Mouse (Mus musculus) embryonic facial prominence, embryonic 15.5 days (tissue): Measurements from ENCODE around the gene Tff2. TPM values are rescaled to one million over a fixed set of nuclear protein-coding genes. Genes with fewer than 3 reads are reported as not detected.

Source experiments
- ATAC-seq: fragments of 200-750 bp; cut with Nextera tagmentation; 2 replicates; pipeline ENCODE4 v1.8.0; 2017; ENCODE audit warnings: low read depth, moderate TSS enrichment; ENCODE audit not compliant: insufficient number of reproducible peaks, low FRiP score, low TSS enrichment
- H3K27ac ChIP-seq: fragments of 300-500 bp; sonication (generic); replicated peaks from 2 replicates; pipeline ENCODE4 v1.5.1; 2015; ENCODE audit warnings: mild to moderate bottlenecking, inconsistent platforms
- H3K27me3 ChIP-seq: fragments of 300-500 bp; sonication (generic); 2 replicates; pipeline ENCODE4 v1.6.1; 2015; ENCODE audit warnings: inconsistent platforms
- H3K36me3 ChIP-seq: fragments of 300-500 bp; sonication (generic); 2 replicates; pipeline ENCODE4 v1.6.1; 2015; ENCODE audit warnings: mild to moderate bottlenecking, inconsistent platforms
- H3K4me1 ChIP-seq: fragments of 300-500 bp; sonication (generic); 2 replicates; pipeline ENCODE4 v1.6.1; 2015; ENCODE audit warnings: inconsistent platforms
- H3K4me2 ChIP-seq: fragments of 300-500 bp; sonication (generic); replicated peaks from 2 replicates; pipeline ENCODE4 v1.6.1; 2015; ENCODE audit warnings: mild to moderate bottlenecking, inconsistent platforms
- H3K4me3 ChIP-seq: fragments of 300-500 bp; sonication (generic); replicated peaks from 2 replicates; pipeline ENCODE4 v1.5.1; 2015; ENCODE audit warnings: mild to moderate bottlenecking, inconsistent platforms
- H3K9ac ChIP-seq: fragments of 300-500 bp; sonication (generic); 2 replicates; pipeline ENCODE4 v1.6.1; 2015; ENCODE audit warnings: inconsistent platforms
- H3K9me3 ChIP-seq: fragments of 300-500 bp; sonication (generic); replicated peaks from 2 replicates; pipeline ENCODE4 v1.6.1; 2016; ENCODE audit warnings: inconsistent platforms
- WGBS: fragments of 180-500 bp; shearing (Covaris S2); methylation state at CpG from one replicate; pipeline ENCODE4 v1.1.7; 2015; 5-methylcytosine and 5-hydroxymethylcytosine counted together
- polyA plus RNA-seq: library from polyadenylated mRNA; unstranded; fragments of >200 nt; fragmentation: Nextera tagmentation; extraction: Ambion mirVana; gene quantifications from 2 replicates; pipeline ENCODE4 v1.2.1, GENCODE M21; 2015

The Tff2 gene
- polyA plus RNA-seq, 1 experiment from 2014 or later: 0.61 TPM

- Histone ChIP-seq H3K4me2 (no peak overlapping the region), H3K27me3 (no peaks in the 10 kb centered on the region), H3K27ac (no peak overlapping the region), H3K4me1 (no peaks in the 10 kb centered on the region), H3K9ac (no peak overlapping the region), H3K4me3 (no peak overlapping the region), H3K36me3 (no peaks in the 10 kb centered on the region), H3K9me3 (no peaks in the 10 kb centered on the region)
- no peak for ATAC-seq
- WGBS: 74% methylated on average over 6 of the region's 6 CpGs
Measured at GRCm38 (mm10) chr17:31134913-31135312, 9.2 kb downstream of the Tff2 start.

GRCm38 (mm10) chr17:31133776-31134175 is 10.3 kb downstream of the Tff2 start:
- no peaks in the 10 kb centered on the region for H3K9me3 ChIP-seq
- H3K36me3 ChIP-seq: no peaks in the 10 kb centered on the region
- no peak overlapping the region for H3K27ac ChIP-seq
- no peak for ATAC-seq
- WGBS: 77% methylated on average over 15 of the region's 15 CpGs
- H3K4me3 ChIP-seq: no peak overlapping the region
- no peaks in the 10 kb centered on the region for H3K4me1 ChIP-seq
- H3K9ac ChIP-seq: no peak overlapping the region
- no peaks in the 10 kb centered on the region for H3K27me3 ChIP-seq
- no peak overlapping the region for H3K4me2 ChIP-seq

- Histone ChIP-seq H3K27me3 (no peaks in the 10 kb centered on the region), H3K27ac (no peak overlapping the region), H3K36me3 (no peaks in the 10 kb centered on the region), H3K4me2 (no peak overlapping the region), H3K4me3 (no peak overlapping the region), H3K9me3 (no peaks in the 10 kb centered on the region), H3K4me1 (no peaks in the 10 kb centered on the region), H3K9ac (no peak overlapping the region)
- ATAC-seq: no peak; the same call in 1 of the 2 replicates
- 73% methylated on average over 10 of the region's 10 CpGs for WGBS
Measured at GRCm38 (mm10) chr17:31131269-31131821, 12.7 kb downstream of the Tff2 start.

DNA sequence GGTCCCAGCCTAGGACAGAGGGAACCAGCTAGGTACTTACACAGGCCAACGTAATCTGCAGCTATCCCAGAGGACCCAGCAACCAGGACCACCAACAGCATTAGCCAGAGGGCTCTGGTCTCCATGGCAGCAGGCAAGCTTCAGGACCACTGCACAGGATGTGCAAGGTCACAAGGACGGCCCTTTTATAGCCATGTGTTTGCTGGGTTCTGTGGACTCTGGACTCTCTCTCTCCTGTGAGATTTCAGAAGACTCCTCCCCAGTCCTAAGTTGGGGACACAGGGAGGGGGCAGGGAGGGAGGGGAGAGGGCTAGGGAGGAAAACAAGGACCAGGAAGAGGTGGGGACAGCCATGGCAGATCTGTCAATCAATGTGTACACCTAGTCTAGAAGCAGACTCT is 14.6 kb downstream of the Tff2 start, which contains the start of gene Tff3:
TSS of gene Tff3 (minus strand) at position 195 of the 400 bp plus-strand sequence.
- WGBS: 13% methylated on average over 2 of the region's 2 CpGs
- H3K9me3 ChIP-seq: no peaks in the 10 kb centered on the region
- H3K27ac ChIP-seq: no peak within 1 kb of the TSS
- H3K4me1 ChIP-seq: no peaks in the 10 kb centered on the region
- ATAC-seq: no peak
- no peaks in the 10 kb centered on the region for H3K27me3 ChIP-seq
- H3K4me3 ChIP-seq: no peak within 1 kb of the TSS
- no peak within 1 kb of the TSS for H3K9ac ChIP-seq
- no peak within 1 kb of the TSS for H3K4me2 ChIP-seq
- no peaks in the 10 kb centered on the region for H3K36me3 ChIP-seq

GRCm38 (mm10) chr17:31128708-31129318 is 15.3 kb downstream of the Tff2 start:
- no peak overlapping the region for H3K4me2 ChIP-seq
- H3K36me3 ChIP-seq: no peaks in the 10 kb centered on the region
- WGBS: 80% methylated on average over 9 of the region's 9 CpGs
- H3K4me1 ChIP-seq: no peaks in the 10 kb centered on the region
- ATAC-seq: no peak
- no peak overlapping the region for H3K4me3 ChIP-seq
- no peaks in the 10 kb centered on the region for H3K27me3 ChIP-seq
- no peak overlapping the region for H3K27ac ChIP-seq
- no peaks in the 10 kb centered on the region for H3K9me3 ChIP-seq
- no peak overlapping the region for H3K9ac ChIP-seq

GRCm38 (mm10) chr17:31125548-31126266 is 18.4 kb downstream of the Tff2 start:
- WGBS: 47% methylated on average over 9 of the region's 9 CpGs
- no peak overlapping the region for H3K9ac ChIP-seq
- no peaks in the 10 kb centered on the region for H3K36me3 ChIP-seq
- no peak for ATAC-seq
- H3K4me1 ChIP-seq: no peaks in the 10 kb centered on the region
- H3K9me3 ChIP-seq: no peaks in the 10 kb centered on the region
- H3K27ac ChIP-seq: no peak overlapping the region
- no peak overlapping the region for H3K4me3 ChIP-seq
- H3K27me3 ChIP-seq: no peaks in the 10 kb centered on the region
- H3K4me2 ChIP-seq: no peak overlapping the region

DNA sequence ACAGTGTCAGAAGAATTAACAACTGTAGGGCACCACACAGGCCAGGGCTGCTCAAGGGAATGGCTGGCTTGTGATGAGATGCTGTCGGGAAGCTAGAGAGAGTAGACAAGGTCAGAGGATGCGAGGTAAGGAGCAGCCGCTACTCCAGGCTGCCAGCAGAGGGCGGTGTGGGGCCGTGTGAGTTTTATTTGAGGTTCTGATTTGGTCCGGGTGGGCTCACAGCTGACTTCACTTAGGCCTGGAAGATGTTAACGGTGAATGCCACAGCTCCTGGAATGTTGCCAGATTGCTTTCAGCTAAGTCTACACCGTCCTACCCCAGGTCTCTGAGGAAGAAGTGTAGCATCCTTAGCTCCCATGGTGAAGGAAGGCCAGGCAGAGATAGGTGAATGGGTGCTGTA is 22.1 kb downstream of the Tff2 start:
- Histone ChIP-seq H3K27ac (no peak overlapping the region), H3K27me3 (no peaks in the 10 kb centered on the region), H3K36me3 (no peaks in the 10 kb centered on the region), H3K4me1 (0 out of 2 replicates have a peak, but pooled peaks cover 3% of the 10 kb centered on the region), H3K9me3 (no peaks in the 10 kb centered on the region), H3K4me2 (no peak overlapping the region), H3K4me3 (no peak overlapping the region), H3K9ac (no peak overlapping the region)
- 7% methylated on average over 8 of the region's 8 CpGs for WGBS
- no peak for ATAC-seq

- Histone ChIP-seq H3K27me3 (no peaks in the 10 kb centered on the region), H3K4me3 (no peak overlapping the region), H3K27ac (no peak overlapping the region), H3K4me2 (no peak overlapping the region), H3K9me3 (no peaks in the 10 kb centered on the region), H3K9ac (no peak overlapping the region), H3K4me1 (0 out of 2 replicates have a peak, but pooled peaks cover 3% of the 10 kb centered on the region), H3K36me3 (no peaks in the 10 kb centered on the region)
- ATAC-seq: no peak
- WGBS: 4% methylated on average over 7 of the region's 7 CpGs
Measured at GRCm38 (mm10) chr17:31119429-31119828, 24.7 kb downstream of the Tff2 start.

- H3K9ac ChIP-seq: no peak overlapping the region
- no peak overlapping the region for H3K27ac ChIP-seq
- H3K9me3 ChIP-seq: no peaks in the 10 kb centered on the region
- H3K4me2 ChIP-seq: no peak overlapping the region
- no peaks in the 10 kb centered on the region for H3K36me3 ChIP-seq
- H3K4me3 ChIP-seq: no peak overlapping the region
- no peaks in the 10 kb centered on the region for H3K27me3 ChIP-seq
- ATAC-seq: no peak
- 0 out of 2 replicates have a peak, but pooled peaks cover 7% of the 10 kb centered on the region for H3K4me1 ChIP-seq
- WGBS: 71% methylated on average over 5 of the region's 5 CpGs
Measured at GRCm38 (mm10) chr17:31117946-31118345, 26.1 kb downstream of the Tff2 start.

- H3K4me1 ChIP-seq: 0 out of 2 replicates have a peak, but pooled peaks cover 11% of the 10 kb centered on the region
- ATAC-seq: no peak
- no peaks in the 10 kb centered on the region for H3K27me3 ChIP-seq
- WGBS: 61% methylated on average over 6 of the region's 6 CpGs
- H3K36me3 ChIP-seq: no peaks in the 10 kb centered on the region
- no peak overlapping the region for H3K9ac ChIP-seq
- H3K27ac ChIP-seq: no peak overlapping the region
- no peak overlapping the region for H3K4me3 ChIP-seq
- H3K9me3 ChIP-seq: no peaks in the 10 kb centered on the region
- no peak overlapping the region for H3K4me2 ChIP-seq
Measured at GRCm38 (mm10) chr17:31116063-31116462, 28.0 kb downstream of the Tff2 start.

GRCm38 (mm10) chr17:31113191-31113856 is 30.8 kb downstream of the Tff2 start:
- H3K4me2 ChIP-seq: no peak overlapping the region
- 0 out of 2 replicates have a peak, but pooled peaks cover 10% of the 10 kb centered on the region for H3K36me3 ChIP-seq
- no peak overlapping the region for H3K4me3 ChIP-seq
- 42% methylated on average over 9 of the region's 9 CpGs for WGBS
- peak; percentile 24; the same call in 1 of the 2 replicates for ATAC-seq
- no peak overlapping the region for H3K9ac ChIP-seq
- H3K4me1 ChIP-seq: 0 out of 2 replicates have a peak, but pooled peaks cover 8% of the 10 kb centered on the region
- H3K9me3 ChIP-seq: no peaks in the 10 kb centered on the region
- H3K27ac ChIP-seq: peak overlapping the region; percentile 44; the same call in 1 of the 2 replicates
- H3K27me3 ChIP-seq: no peaks in the 10 kb centered on the region
